Mouse (Mus musculus) retina, embryonic 14.5 days (tissue): ENCODE measurements around the gene Dync2li1.
A peak's percentile ranks its signal among the peaks of the same experiment; 100 is the strongest.

Experiments
- DNase-seq: peaks from one replicate; pipeline ENCODE4 v3.0.0-alpha.2; 2015; ENCODE audit warnings: low spot score

Dync2li1 gene

DNA sequence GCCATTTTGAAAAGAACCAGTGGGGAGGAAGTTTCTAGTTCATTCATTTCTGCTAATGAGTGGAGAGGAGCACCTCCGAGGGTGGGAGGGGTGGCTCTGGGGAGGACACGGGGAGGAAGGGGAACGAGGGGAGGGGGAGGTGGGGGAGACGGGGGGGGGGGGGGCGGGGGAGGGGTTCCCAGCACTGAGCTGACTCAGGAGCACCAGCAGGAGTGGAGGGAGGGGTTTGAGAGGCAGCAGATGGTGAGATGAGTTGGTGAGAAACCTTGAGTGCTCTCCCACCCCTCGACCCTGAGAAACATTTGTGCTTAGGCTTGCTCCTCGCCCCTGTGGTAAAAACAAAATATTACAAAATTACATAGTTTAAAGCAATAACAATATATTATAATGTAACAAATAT lies 19.6 kb downstream of the Dync2li1 start:
- no peak for DNase-seq

DNA sequence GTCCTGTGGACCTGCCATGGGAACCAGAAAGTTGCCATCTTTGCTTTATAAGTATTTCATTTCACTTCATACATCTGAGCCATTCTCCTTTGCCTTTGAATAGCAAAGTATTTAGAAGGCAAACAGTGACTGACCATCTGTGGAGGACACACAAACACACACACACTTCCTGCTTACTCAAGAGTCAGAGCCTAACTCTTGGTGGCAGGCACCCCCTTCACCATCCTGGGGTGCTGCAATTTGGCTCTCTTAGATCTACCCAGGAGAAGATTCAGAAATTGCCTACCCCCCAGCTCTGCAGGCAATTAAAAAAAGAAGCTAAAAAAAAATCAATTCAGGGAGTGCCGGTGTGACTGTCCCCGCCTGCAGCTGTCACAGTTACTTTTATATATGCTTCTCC lies 20.2 kb downstream of the Dync2li1 start:
- DNase-seq = no peak

DNA sequence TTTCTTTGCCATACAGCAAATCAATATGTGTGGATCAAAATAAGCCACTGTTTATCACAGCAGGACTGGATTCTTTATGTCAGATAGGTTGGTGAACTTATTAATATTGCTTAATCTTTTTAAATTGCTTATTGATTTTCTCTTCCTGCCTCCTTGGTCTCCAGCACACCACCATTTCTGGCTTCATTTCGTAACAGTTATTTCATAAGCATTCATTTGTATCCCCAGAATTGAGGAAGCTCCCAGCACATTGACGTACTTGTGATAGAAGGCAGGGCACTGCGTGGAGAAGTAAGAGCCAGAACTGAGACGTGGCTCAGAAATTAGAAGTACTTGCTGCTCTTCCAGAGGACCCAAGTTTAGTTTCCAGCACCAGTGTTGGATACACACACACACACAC lies 21.3 kb downstream of the Dync2li1 start:
- no peak for DNase-seq

DNA sequence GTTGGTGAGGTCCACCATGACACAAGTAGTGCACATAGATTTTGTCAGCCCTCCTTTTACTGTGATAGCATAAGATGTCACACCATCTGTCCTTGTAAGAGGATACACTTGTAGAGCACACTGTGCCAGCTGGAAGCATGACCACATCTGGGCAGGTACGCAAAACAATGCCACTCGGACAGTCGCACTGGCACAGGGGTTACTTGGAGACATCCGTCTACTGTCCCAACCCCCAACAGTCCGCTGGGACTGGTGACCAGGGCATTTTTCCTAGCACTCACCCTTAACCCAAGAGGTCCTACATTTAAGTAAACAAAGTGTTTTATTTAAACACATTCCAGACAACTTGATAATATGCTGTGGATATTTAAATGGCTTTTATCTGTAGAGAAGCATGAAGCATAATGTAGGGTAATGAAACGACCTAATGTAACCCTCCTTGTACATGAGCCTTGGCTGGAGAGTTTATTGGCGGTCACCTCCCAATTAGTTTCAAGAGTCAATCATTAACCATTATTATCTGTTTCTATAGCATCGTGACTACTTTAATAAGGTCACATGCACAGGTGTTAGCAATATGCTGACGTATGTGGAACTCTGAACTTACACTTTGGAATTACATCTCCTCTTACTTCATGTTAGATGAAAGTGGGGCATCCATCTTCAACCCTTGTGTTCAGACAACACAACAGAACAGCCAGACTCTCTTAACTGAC lies 24.2 kb downstream of the Dync2li1 start:
- DNase-seq = no peak

DNA sequence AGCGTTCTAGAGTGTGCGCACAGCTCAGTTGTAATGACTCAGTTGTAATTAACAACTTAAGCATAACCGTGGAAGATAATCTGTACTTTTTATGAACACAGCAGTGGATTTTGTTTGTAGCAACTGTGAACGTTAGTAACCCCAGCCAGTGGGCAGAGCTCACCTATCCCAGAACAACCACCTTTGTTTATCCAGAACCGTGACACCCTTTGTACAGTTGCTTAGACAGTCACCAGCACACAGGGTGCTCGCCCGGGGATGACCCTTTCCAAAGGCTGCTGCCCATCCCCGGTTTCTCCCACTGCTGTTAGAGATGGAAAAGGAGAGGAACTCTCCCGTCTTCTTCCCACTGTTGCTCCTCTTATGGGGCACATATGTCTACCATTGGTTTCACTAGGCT lies 27.2 kb downstream of the Dync2li1 start:
- no peak for DNase-seq

DNA sequence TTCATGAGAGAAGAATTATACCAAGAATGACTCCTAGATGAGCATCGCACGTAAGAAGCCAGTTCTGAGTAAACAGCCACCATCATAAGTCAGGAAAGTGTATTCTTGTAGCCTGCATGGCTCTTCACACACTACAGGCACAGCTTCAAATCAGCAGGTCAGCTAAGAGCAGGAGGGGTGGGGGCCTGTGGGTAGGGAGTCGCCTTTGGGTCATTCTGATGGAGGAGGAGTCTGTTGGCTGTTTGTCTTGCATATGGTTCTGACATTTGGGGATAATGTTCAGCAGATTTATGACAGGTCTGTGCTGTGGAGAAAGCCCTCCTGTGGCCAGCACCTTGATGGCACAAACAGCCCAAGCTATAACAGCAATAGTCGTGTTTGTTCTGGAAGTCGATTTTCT lies 29.9 kb downstream of the Dync2li1 start:
- no peak for DNase-seq

DNA sequence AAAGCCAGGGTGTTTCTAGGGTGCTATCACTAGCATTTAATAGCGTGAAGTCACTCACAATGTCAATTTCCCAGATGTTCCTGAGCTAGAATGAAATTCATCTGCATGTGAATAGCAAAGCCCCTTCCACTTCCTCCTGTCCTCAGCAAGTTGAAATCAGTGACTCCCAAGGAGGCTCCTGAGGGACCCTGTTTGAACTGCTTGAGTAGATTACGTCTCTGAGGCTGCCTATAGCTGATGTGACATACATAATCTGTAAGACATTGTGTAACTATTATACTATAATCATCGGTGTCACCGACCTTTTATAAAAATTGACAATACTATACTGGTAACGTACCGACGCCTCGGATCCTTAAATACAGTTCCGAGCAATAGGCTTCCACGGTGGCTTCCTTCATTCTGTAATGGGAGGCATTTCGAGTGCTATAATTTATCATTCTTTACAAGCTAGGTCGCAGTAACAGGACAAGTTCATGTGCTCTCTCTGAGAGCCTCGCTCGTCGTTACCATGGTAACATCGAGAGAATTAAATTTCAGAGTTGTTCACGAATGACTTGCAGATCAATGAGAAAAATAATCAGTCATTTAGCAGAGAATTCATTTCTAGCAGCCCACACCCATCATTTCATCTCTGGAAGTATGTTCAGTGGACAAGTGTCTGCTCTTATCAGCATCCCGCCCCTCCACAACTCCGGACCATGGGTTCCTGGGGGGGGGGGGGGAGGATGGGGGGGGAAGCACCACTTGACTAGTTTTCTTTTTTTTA lies 30.5 kb downstream of the Dync2li1 start:
- DNase-seq = peak; percentile 36

DNA sequence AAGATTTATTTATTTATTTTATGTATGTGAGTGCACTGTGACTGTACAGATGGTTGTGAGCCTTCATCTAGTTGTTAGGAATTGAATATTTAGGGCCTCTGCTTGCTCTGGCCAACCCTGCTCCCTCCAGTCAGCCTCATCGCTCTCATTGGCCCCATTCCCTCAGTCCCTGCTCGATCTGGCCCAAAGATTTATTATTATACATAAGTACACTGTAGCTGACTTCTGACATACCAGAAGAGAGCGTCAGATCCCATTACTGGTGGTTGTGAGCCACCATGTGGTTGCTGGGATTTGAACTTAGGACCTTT lies 31.1 kb downstream of the Dync2li1 start:
- DNase-seq = no peak

DNA sequence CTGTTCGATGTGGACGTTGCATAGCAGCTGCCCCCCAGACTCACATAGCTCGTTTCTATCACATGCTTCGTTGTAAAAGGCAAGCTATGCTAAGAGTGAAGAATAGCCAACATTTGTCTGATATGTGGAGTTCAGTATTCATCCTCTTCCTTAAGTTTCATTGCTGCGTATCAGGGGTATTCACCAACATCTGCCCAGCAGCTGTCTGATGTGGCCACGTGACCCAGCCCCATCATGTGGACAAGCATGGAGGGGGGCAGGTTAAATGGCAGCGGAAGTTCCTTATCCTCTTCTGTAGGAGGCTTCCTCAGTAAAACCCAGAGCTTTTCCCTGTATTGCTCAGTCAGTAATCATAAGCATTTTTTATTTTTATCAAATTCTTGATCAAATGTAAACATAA lies 31.5 kb downstream of the Dync2li1 start:
- DNase-seq = no peak

DNA sequence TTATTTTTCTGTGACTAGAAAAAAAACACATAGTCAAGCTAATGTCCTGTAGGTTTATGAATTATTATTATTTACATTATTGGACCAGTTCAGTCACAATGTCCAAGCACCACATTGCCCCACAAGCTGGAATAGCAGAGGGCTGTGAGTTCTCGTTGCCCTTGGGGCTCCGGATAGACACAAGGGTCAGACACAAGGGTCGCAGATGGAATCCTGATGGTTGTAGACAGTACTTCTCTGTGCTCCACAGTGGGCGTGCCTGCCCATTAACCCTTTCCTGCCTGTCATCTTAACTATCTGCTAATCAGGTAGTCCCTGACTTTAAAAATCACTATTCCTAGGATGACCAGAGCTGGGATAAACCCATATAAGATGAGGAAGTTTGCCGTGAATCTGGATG lies 31.9 kb downstream of the Dync2li1 start:
- DNase-seq = no peak

DNA sequence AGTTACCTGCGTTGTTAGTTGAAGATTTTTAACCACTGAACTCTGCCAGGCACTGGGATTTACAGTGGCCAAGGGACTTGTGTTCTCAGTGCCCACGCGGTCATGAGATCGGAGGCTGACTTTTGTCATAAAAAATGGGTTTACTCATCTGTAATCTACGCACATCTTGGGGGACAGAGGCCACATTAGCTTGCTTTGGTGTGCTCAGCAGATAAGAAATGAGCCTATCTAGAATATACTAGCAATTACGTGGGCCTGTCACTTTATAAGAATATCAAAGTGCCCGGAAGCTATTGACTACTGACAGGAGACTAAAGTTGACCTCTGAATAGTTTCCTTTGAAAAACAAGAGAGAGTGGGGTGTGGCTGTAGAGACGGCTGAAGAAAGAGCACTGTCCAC lies 32.7 kb downstream of the Dync2li1 start:
- no peak for DNase-seq

DNA sequence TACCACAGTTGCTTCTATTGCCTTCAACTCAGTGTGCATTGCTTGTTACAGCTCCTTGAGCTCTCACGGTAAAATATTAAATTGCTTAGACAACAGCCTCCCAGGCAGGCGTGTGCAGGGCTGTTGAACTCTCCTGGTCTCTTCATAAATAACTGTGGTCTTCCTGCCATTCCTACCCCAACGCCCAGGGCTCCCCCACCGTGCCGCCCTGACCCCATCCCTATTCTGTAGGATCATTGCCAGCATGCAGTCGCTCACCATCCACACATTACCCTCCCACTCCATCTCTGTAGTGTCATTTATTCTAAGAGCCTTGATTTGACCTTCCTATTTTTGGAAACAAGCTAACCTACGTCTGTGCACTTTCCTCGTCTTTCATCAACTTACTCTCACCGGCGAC lies 38.8 kb downstream of the Dync2li1 start:
- no peak for DNase-seq

DNA sequence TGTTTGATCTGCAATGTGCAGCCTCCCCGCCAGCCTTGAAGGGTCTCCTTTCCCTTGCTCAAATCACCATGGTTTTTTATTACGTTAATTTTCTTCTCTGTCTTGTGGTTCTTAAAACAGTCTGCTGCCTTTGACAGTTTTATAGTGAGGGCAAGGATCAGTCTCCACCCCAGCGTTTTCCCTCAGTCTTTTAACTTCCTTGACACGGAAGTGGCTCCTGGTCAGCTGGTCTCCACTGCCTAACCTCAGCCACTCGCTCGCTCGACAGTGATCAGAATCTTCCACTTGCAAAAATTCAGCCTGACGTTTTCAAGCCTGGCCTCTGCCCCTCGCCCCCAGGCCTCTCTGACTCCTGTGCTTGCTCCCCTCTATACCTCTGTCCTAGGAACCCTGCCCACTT lies 39.4 kb downstream of the Dync2li1 start:
- no peak for DNase-seq

DNA sequence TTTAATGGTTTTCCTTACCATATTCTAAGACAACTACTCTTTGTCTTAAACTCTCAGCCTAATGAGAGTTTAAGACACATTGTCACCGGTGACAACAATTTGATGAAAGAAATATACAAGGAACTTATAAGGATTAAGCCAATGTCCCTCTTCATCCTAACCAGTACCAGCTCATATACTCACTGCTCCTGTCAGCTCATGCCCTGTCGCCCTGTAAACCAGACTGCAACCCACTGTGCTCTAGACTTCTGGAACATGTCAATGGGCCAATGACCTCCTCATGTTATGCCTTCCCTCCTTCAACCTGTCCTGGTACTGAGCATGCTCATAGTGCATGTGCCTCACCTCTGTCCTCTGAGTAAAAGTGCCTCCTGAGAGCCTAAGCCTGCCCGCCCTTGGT lies 41.6 kb downstream of the Dync2li1 start:
- no peak for DNase-seq

DNA sequence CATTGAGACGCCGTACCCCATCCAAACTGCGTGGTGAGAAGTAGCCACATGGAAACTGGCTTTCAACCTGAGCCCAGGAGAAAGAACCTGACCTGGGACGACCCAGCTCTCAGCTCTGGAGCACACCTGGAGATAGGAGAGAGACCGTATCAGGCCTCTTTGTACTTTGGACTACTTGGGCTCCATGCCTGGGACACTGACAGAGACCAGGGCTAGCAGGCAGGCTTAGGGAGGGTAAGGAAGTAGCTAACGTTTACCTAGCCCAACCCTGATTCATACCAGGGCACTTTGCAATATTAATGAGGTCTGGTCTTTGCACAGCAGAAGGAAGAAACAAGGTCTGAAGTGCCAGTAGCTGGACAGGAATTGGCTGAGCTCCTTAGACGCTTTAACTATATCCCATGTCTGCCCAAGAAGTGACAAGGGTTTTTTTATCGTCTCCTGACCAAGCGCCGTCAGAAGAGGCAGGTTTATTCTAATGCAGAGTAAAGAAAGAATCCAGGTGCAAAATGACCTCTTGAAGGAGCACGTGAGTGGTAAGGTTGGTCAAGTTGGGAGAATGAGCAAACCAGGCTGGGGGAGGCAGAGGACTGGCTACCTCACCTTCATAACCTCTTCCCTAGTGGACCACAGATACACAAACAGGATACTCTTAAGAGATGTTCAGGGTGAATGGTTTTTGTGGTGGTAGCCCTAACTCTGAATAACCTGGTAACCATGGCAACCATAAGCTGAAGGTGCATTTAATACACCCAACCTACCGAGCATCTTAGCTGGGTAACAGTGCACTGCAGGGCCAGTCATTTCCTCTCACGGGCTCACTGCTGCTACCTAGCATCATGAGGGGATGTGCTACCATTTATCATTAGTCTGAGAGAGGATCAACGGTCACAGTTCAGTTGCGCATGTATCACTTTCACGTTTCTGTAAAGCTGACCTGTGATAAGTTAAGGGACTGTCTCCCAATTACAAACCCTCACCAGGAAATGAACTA lies 46.4 kb downstream of the Dync2li1 start:
- DNase-seq = no peak

DNA sequence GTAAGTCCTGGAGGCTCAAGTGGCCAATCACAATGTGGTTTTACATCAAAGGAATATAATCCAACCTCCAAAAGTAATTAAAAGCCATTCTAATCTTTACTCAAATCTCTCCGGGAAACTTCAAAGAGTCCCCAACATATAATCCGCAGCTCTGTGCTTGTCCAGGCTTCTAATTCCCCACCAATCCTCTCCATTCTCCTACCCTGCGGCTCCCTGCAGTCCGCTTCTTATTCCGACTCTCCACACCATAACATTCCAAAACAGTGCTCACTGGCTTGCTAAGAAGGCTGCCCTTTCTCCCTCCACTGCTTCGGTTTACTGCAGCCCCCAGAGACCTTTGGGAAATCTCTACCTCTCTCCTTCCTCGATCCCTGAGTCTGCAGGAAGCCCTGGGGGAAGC lies 47.8 kb downstream of the Dync2li1 start:
- no peak for DNase-seq

DNA sequence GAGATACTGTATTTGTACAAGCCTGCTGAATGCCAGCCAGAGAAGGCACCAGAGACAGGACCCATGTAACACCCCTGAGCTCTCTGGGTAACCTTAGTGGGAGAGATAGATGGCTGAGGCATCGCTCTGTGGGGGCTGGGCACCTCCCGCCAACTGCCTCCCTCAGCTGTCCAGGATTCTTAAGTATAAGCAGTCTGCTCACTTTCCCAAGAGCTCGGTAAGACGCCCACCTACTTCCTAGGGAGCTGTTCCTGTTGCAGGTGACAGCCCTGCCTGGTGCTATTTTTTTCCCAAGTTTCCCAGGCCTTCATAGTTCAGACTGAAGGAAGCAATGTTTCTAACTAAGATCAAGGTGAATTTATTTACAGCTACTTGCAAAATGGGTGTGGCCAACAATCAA lies 48.9 kb downstream of the Dync2li1 start:
- DNase-seq = no peak

DNA sequence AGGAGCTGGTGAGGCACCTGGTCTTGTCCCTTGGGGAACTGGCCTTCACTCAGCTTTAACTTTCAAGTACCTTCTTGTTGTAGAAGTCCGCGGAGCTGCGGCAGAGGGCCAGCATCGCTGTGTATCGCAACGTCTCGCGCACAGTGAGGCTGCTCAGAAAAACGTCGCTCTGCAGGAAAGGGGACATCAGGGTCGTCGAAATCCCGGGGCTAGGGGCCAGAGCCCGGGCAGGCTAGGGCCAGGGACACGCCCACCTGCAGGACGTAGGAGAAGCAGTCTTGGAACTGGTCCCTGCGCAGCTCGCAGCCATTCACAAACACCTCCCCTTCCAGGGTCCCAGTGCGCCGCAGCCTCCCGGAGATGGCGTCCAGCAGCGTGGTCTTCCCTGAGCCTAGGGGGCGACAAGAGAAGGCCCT lies 49.7 kb downstream of the Dync2li1 start, which contains the start of gene Abcg8:
TSS of gene Abcg8 (plus strand) at position 352 of the 416 bp plus-strand sequence.
- DNase-seq = peak; percentile 55

DNA sequence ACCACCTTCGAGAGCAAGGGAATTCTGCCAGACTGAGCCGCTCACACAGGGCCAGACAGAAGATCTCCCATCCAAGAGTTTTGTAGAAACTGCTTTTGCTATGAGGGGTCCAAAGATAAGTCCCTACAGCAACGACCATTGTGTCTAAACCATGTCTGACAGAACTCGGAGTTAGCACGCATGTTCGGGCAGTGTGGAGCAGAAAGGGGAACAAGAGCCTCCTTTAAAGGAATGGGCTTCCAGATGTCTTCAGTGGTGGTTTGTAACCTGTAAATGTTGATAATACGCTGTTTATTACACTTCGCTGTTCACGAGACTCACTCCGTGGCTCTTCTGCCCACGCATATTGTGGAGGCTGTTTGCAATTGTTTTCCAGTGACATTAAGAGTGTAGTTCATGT lies 51.3 kb downstream of the Dync2li1 start:
- DNase-seq = no peak

DNA sequence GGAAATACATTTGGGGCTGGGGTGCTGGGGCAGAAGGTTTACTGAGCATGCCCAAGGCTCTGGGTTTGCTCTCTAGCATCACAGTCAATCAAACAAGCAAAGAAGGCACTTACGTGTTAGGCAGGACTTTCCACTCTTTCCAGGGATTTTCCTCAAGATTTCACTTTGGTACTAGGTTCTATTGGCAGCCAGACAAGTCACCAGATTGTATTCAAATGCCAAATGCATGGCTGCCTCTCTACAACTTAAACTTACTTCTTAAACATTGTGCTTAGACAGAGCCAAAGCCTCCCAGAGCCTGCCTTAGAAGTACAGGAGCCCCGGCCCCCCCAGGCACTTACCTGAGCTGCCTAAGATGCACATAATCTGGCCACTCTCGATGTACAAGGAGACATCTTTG lies 55.4 kb downstream of the Dync2li1 start:
- DNase-seq = no peak

DNA sequence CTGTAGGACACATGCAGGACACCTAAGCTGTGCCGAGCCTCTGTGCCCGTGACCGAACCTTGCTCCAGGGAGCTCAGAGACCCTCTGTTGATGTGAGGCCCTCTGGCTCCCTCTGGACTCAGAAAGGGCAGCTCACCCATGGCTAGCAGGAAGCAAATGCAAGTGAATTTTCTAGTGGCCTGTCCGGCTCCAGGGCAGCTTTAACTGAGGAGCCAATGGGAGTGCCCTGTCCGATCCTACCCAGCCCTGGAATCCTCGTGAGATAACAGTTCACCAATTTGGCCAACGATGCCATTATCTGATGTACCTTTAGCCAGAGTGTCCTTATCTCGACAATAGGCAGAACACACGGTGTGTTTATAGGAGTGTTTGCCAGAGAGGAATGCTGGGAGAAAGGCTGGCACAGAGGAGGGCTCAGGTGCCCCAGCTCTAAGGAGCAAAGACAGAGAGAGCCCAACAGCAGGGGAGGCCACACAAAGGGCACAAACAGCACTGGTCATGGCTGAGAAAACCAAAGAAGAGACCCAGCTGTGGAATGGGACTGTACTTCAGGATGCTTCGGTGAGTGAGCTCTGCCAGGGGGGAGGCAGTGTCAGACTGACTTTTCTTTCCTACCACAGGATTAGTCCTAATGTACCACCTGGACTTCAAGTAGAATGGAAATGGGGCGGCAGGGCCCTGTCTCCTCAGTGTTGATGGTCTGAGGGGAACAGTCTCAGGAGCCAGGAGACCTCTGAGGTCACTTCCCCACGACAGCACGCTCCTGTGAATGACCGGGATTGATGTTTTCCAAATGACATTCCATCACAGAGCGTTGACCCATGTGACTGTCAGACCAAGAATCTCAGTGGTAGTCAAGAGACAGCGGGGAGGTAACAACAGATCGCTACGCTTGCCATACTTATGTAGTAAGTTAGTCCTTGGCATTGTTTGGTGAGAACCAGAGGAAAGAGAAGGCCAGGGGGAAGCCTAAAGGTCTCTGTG lies 56.7 kb downstream of the Dync2li1 start, which contains the start of gene Abcg5:
TSS of gene Abcg5 (minus strand) at position 278 of the 984 bp plus-strand sequence.
- no peak for DNase-seq
